Mouse (Mus musculus): ENCODE measurements at regions not wholly inside any gene's neighbourhood (a gene's known extent, or its start where the extent isn't known, plus 50 kb on each side); places are given as distances from the start of the nearest gene placed in this dataset.

- H3K4me1 ChIP-seq (replicated peaks) = no peaks in the 10 kb centered on the region
- 0 out of 2 replicates have a peak, but pooled peaks cover 6% of the 10 kb centered on the region for H3K27me3 ChIP-seq (replicated peaks)
- no peak overlapping the region for H3K4me3 ChIP-seq
- no peak for ATAC-seq (ENCODE audit: insufficient number of reproducible peaks, low FRiP score)
- no peak overlapping the region for H3K27ac ChIP-seq (ENCODE audit: poor library complexity, severe bottlenecking)
- WGBS = 87% methylated on average over 4 of the region's 4 CpGs
- H3K36me3 ChIP-seq = no peaks in the 10 kb centered on the region
- no peak overlapping the region for H3K4me2 ChIP-seq
- no peaks in the 10 kb centered on the region for H3K9me3 ChIP-seq (replicated peaks)
- H3K9ac ChIP-seq = no peak overlapping the region
Observed at GRCm38 (mm10) chr1:184562926-184563325, 169.5 kb downstream of the Hlx start.

GRCm38 (mm10) chr1:184562239-184562638 lies 170.2 kb downstream of the Hlx start:
- no peak overlapping the region for H3K4me2 ChIP-seq
- no peaks in the 10 kb centered on the region for H3K4me1 ChIP-seq (replicated peaks)
- no peak overlapping the region for H3K9ac ChIP-seq
- no peak overlapping the region for H3K4me3 ChIP-seq
- 0 out of 2 replicates have a peak, but pooled peaks cover 6% of the 10 kb centered on the region for H3K27me3 ChIP-seq (replicated peaks)
- no peaks in the 10 kb centered on the region for H3K36me3 ChIP-seq
- H3K9me3 ChIP-seq (replicated peaks) = no peaks in the 10 kb centered on the region
- WGBS = 87% methylated on average over 5 of the region's 5 CpGs
- no peak overlapping the region for H3K27ac ChIP-seq (ENCODE audit: poor library complexity, severe bottlenecking)
- ATAC-seq (ENCODE audit: insufficient number of reproducible peaks, low FRiP score) = no peak

DNA sequence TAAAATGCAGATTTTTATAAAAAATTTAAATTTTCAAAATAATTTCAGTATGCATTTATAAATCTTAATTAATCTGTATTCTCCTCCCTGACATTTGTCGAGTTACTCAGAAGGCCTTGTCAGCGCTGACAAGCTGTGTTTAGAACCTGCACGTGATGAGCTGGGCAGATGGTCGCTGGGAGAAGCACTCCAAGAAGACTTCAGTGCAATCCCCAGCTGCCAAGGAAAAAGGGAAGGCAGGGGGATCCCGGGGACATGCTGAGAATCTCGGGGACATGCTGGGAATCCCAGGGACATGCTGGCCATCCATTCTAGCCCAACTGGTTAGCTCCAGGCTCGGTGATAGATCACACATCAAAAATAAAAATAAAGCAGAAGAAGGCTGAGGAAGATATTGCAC lies 172.9 kb downstream of the Hlx start:
- H3K4me2 ChIP-seq = no peak overlapping the region
- 66% methylated on average over 7 of the region's 7 CpGs for WGBS
- no peaks in the 10 kb centered on the region for H3K36me3 ChIP-seq
- ATAC-seq (ENCODE audit: insufficient number of reproducible peaks, low FRiP score) = no peak
- H3K27ac ChIP-seq (ENCODE audit: poor library complexity, severe bottlenecking) = no peak overlapping the region
- H3K4me1 ChIP-seq (replicated peaks) = no peaks in the 10 kb centered on the region
- H3K9me3 ChIP-seq (replicated peaks) = no peaks in the 10 kb centered on the region
- H3K4me3 ChIP-seq = no peak overlapping the region
- 0 out of 2 replicates have a peak, but pooled peaks cover 6% of the 10 kb centered on the region for H3K27me3 ChIP-seq (replicated peaks)
- no peak overlapping the region for H3K9ac ChIP-seq

DNA sequence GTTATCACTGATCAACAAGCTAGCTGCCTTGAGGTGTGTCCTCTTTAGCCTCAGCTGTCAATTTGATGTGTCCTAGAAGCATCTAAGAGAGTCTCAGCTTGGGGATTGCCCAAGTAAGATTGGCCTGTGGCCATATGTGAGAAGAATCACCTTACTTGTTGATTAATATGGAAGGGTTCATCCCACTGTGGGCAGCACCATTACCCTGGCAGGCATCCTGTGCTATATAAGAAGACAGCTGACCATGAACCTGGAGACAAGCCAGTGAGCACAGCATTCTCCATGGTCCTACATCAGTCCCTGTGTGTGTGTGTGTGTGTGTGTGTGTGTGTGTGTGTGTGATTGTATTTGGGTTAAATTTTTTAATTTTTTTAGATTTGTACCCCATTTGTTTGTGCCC lies 178.6 kb downstream of the Hlx start:
- Histone ChIP-seq H3K27me3 (replicated peaks) (0 out of 2 replicates have a peak, but pooled peaks cover 4% of the 10 kb centered on the region), H3K4me2 (no peak overlapping the region), H3K4me3 (no peak overlapping the region), H3K9ac (no peak overlapping the region), H3K27ac (ENCODE audit: poor library complexity, severe bottlenecking) (no peak overlapping the region), H3K36me3 (no peaks in the 10 kb centered on the region), H3K4me1 (replicated peaks) (no peaks in the 10 kb centered on the region), H3K9me3 (replicated peaks) (no peaks in the 10 kb centered on the region)
- ATAC-seq (ENCODE audit: insufficient number of reproducible peaks, low FRiP score) = no peak

DNA sequence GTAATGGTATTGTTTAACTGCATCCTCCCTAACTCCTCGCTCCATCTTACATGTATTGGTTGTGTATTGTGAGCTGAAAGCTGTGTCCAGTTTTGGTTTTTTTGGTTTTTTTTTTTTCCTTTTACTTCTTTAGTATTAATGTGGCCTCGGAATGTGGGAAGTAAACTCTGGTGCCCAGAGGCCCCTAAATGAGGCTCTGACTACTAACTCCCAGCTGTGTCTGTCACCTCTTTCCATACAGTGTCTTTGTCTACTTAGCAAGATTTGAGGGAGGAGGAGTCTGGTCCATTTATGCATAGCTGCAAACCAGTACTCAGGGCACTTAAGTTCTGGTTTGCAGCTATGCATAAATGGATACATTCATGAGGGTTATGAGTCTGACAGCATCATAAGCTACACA lies 181.9 kb downstream of the Hlx start:
- H3K9ac ChIP-seq = no peak overlapping the region
- no peaks in the 10 kb centered on the region for H3K4me1 ChIP-seq (replicated peaks)
- H3K36me3 ChIP-seq = no peaks in the 10 kb centered on the region
- no peaks in the 10 kb centered on the region for H3K9me3 ChIP-seq (replicated peaks)
- no peak for ATAC-seq (ENCODE audit: insufficient number of reproducible peaks, low FRiP score)
- H3K4me3 ChIP-seq = no peak overlapping the region
- WGBS = 72% methylated on average over 2 of the region's 2 CpGs
- no peak overlapping the region for H3K27ac ChIP-seq (ENCODE audit: poor library complexity, severe bottlenecking)
- H3K4me2 ChIP-seq = no peak overlapping the region
- 0 out of 2 replicates have a peak, but pooled peaks cover 6% of the 10 kb centered on the region for H3K27me3 ChIP-seq (replicated peaks)

DNA sequence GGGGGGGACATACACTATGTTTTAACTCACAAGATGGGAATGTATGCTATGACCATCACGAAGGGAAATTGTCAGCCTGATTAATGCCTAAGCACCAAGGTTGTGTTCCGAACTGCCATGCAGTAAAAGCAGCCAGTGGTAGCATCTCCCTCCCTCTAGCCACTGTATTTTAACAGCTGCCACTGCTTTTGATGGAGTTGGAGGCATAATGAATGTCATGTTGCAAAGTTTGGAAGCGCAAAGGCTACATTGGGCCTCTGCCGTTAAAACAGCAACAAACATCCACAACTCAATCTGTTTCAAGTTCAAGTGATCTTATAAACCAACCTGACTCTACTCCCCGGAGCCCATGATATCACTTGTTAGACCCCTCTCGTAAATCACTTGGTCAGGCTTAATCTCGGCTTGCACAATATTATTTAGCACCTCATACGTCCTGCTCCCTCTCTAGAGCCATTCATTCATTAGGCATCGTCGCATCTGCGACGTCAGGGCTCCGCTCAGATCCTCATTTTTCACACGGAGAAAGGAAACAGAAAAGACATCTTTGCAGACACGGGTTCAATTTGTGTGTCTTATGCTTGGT lies 184.7 kb downstream of the Hlx start:
- Histone ChIP-seq H3K4me2 (no peak overlapping the region), H3K36me3 (no peaks in the 10 kb centered on the region), H3K9me3 (replicated peaks) (no peaks in the 10 kb centered on the region), H3K4me1 (replicated peaks) (no peaks in the 10 kb centered on the region), H3K27ac (ENCODE audit: poor library complexity, severe bottlenecking) (no peak overlapping the region), H3K27me3 (replicated peaks) (0 out of 2 replicates have a peak, but pooled peaks cover 6% of the 10 kb centered on the region), H3K4me3 (no peak overlapping the region), H3K9ac (no peak overlapping the region)
- no peak for ATAC-seq (ENCODE audit: insufficient number of reproducible peaks, low FRiP score)
- 82% methylated on average over 15 of the region's 15 CpGs for WGBS

DNA sequence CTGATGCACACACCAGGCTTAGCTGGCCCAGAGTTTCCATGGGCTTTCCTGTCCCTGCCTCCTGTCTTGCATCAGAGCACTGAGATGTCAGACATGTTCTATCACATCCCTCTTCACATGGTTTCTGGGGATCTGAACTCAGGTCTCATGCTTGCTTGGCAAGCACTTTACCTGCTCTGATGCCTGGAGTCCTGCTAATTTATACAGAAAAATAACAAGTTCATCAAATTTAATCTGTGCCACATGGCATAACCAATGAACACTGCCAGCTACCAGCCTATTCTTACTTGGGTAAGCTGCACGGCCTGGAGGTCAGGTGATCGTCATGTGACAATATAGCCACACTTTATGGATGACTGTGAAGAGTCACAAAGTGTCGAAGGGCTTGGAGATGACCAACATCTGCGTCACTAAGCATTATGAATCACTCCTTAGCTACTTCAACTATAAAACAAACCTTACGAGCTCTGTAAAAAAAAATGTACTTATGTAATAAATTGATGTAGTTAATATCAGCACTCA lies 186.2 kb downstream of the Hlx start:
- H3K27ac ChIP-seq (ENCODE audit: poor library complexity, severe bottlenecking) = no peak overlapping the region
- no peaks in the 10 kb centered on the region for H3K9me3 ChIP-seq (replicated peaks)
- WGBS = 82% methylated on average over 5 of the region's 5 CpGs
- no peak overlapping the region for H3K9ac ChIP-seq
- H3K4me2 ChIP-seq = no peak overlapping the region
- H3K36me3 ChIP-seq = no peaks in the 10 kb centered on the region
- H3K4me1 ChIP-seq (replicated peaks) = no peaks in the 10 kb centered on the region
- no peak overlapping the region for H3K4me3 ChIP-seq
- H3K27me3 ChIP-seq (replicated peaks) = 0 out of 2 replicates have a peak, but pooled peaks cover 6% of the 10 kb centered on the region
- ATAC-seq (ENCODE audit: insufficient number of reproducible peaks, low FRiP score) = no peak

DNA sequence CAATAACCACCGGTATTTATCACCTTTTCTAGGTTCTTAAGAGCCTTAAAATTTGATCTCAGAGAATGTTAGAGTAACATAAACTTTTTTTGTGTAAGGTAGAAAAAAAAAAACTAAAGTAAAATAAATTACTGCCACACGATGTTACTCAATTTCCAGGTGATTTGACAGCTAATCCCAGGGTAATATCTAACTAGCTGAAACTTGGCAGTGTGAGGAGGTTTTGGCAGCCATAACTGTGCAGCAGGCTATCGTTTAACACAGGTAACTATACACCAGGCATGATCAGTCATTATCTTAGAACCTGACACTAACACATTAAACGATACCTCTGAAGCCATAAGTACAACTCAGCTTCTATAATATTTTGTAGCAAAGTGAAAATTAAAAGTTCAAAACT lies 187.3 kb downstream of the Hlx start:
- 0 out of 2 replicates have a peak, but pooled peaks cover 6% of the 10 kb centered on the region for H3K27me3 ChIP-seq (replicated peaks)
- ATAC-seq (ENCODE audit: insufficient number of reproducible peaks, low FRiP score) = no peak
- no peaks in the 10 kb centered on the region for H3K4me1 ChIP-seq (replicated peaks)
- H3K4me2 ChIP-seq = no peak overlapping the region
- WGBS = 65% methylated on average over 4 of the region's 4 CpGs
- no peak overlapping the region for H3K9ac ChIP-seq
- H3K36me3 ChIP-seq = no peaks in the 10 kb centered on the region
- no peaks in the 10 kb centered on the region for H3K9me3 ChIP-seq (replicated peaks)
- no peak overlapping the region for H3K4me3 ChIP-seq
- H3K27ac ChIP-seq (ENCODE audit: poor library complexity, severe bottlenecking) = no peak overlapping the region

GRCm38 (mm10) chr1:184542321-184543115 lies 189.9 kb downstream of the Hlx start:
- no peak overlapping the region for H3K27ac ChIP-seq (ENCODE audit: poor library complexity, severe bottlenecking)
- H3K9me3 ChIP-seq (replicated peaks) = no peaks in the 10 kb centered on the region
- H3K4me1 ChIP-seq (replicated peaks) = no peaks in the 10 kb centered on the region
- 0 out of 2 replicates have a peak, but pooled peaks cover under 1% of the 10 kb centered on the region for H3K27me3 ChIP-seq (replicated peaks)
- H3K4me3 ChIP-seq = no peak overlapping the region
- H3K4me2 ChIP-seq = no peak overlapping the region
- 73% methylated on average over 11 of the region's 11 CpGs for WGBS
- no peak for ATAC-seq (ENCODE audit: insufficient number of reproducible peaks, low FRiP score)
- H3K9ac ChIP-seq = no peak overlapping the region
- no peaks in the 10 kb centered on the region for H3K36me3 ChIP-seq

GRCm38 (mm10) chr1:184539818-184540217 lies 192.6 kb downstream of the Hlx start:
- no peak overlapping the region for H3K4me2 ChIP-seq
- H3K27me3 ChIP-seq (replicated peaks) = no peaks in the 10 kb centered on the region
- no peaks in the 10 kb centered on the region for H3K9me3 ChIP-seq (replicated peaks)
- no peak overlapping the region for H3K9ac ChIP-seq
- no peaks in the 10 kb centered on the region for H3K4me1 ChIP-seq (replicated peaks)
- no peak for ATAC-seq (ENCODE audit: insufficient number of reproducible peaks, low FRiP score)
- H3K27ac ChIP-seq (ENCODE audit: poor library complexity, severe bottlenecking) = no peak overlapping the region
- H3K36me3 ChIP-seq = no peaks in the 10 kb centered on the region
- no peak overlapping the region for H3K4me3 ChIP-seq
- 48% methylated on average over 7 of the region's 7 CpGs for WGBS

DNA sequence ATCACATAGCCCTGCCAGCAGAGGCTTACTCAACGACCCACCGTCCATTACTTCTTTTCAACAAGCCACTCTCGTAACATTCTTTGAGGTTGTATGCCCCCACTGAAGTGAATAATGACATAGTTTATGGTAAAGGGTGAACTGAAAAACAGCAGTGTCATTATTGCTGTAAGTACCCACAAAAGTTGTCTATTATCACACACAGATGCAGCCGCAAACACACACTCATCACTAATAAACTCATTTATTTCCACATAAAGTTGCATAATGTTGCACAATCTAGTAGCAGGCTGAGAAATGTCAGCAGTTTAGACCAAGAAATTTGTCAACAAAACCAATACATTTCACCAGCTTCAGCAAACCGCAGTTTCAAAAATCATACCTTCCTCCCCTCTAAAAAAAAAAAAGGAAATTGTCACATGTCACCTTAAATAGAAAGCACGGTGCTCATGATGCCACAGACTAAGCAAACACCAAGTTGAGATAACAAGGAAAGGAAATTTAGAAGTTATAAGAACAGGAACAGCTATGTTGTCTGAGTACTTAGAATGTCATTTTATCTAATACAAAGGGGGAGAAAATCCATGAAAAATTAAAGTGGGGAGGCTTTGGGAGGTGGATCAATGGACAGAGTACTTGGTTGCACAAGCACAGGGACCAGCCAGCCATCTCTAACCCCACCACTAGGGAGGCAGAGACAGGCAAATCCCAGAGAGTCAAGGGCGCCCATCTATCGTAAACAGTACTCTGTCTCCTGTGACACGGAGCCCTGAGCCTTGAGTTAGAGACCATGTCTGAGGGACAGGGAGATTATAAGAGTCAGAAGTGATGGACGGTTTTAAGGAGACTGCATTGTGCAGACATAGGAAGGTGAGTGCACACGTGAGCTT lies 195.9 kb downstream of the Hlx start:
- Histone ChIP-seq H3K4me1 (replicated peaks) (no peaks in the 10 kb centered on the region), H3K9me3 (replicated peaks) (no peaks in the 10 kb centered on the region), H3K27ac (ENCODE audit: poor library complexity, severe bottlenecking) (no peak overlapping the region), H3K4me2 (no peak overlapping the region), H3K9ac (no peak overlapping the region), H3K4me3 (no peak overlapping the region), H3K27me3 (replicated peaks) (no peaks in the 10 kb centered on the region), H3K36me3 (no peaks in the 10 kb centered on the region)
- no peak for ATAC-seq (ENCODE audit: insufficient number of reproducible peaks, low FRiP score)
- 74% methylated on average over 11 of the region's 11 CpGs for WGBS

Data from heart, embryonic 12.5 days (tissue).